Mouse (Mus musculus) erythroblast, adult 5-6 weeks (primary cell): ENCODE results near the gene Bmpr1a. TPM values are rescaled to one million over a fixed set of nuclear protein-coding genes. Genes with fewer than 3 reads are reported as not detected.
"Not testable (repeated sequence)": the region's sequence is repeated elsewhere in the genome, so short reads cannot be mapped to it uniquely, and the experiment has no call there.

ENCODE experiments used
- ATAC-seq: replicated peaks from 2 replicates; pipeline ENCODE4 v1.8.0; 2016; ENCODE audit warnings: moderate number of reproducible peaks, mild to moderate bottlenecking, moderate TSS enrichment, inconsistent platforms; ENCODE audit not compliant: poor library complexity, low FRiP score, severe bottlenecking
- total RNA-seq, 2 experiments: library from RNA; stranded (forward) in 1 of 2; stranded (reverse) in 1 of 2; fragments of 150-400 nt in 1 of 2; fragments of 200-764, 138-1000 nt in 1 of 2; gene quantifications; 2 replicates each; pipeline versions ENCODE4 v1.2.3 to v1.2.4; 2015 to 2017; ENCODE audit warnings: low replicate concordance in 2 of 2

Gene Bmpr1a
- total RNA-seq, 2 experiments from 2014 or later = 0.77 to 1.2 TPM

- ATAC-seq = not testable (repeated sequence)
These were observed 138.6 kb downstream of the Bmpr1a start for GRCm38 (mm10) chr14:34364254-34365146.

GRCm38 (mm10) chr14:34363490-34364253, 139.5 kb downstream of the Bmpr1a start:
- no peak for ATAC-seq

- no peak for ATAC-seq
These were observed 140.3 kb downstream of the Bmpr1a start for GRCm38 (mm10) chr14:34362726-34363445.

- ATAC-seq = no peak
These were observed 141.0 kb downstream of the Bmpr1a start for GRCm38 (mm10) chr14:34362135-34362534.

Other genes starting within 250 kb of the Bmpr1a start
- gene Shld2, start 192.8 kb downstream of the Bmpr1a start, total RNA-seq (2015; ENCODE audit: low replicate concordance) = 3.8 and 5.2 TPM in 2 replicates
- 1.4 and 3.3 TPM in 2 replicates for gene Shld2, start 192.8 kb downstream of the Bmpr1a start, total RNA-seq (2017; ENCODE audit: low replicate concordance)
- 35.7 and 65.6 TPM in 2 replicates for gene Glud1, start 192.6 kb downstream of the Bmpr1a start, total RNA-seq (2015; ENCODE audit: low replicate concordance)
- 24.5 and 55.2 TPM in 2 replicates for gene Glud1, start 192.6 kb downstream of the Bmpr1a start, total RNA-seq (2017; ENCODE audit: low replicate concordance)
- not detected in 2 replicates for gene Fam25c, start 147.9 kb downstream of the Bmpr1a start, total RNA-seq (2015; ENCODE audit: low replicate concordance)
- gene Fam25c, start 147.9 kb downstream of the Bmpr1a start, total RNA-seq (2017; ENCODE audit: low replicate concordance) = not detected in 2 replicates
- gene Sncg, start 128.6 kb downstream of the Bmpr1a start, total RNA-seq (2015; ENCODE audit: low replicate concordance) = not detected in 2 replicates
- gene Sncg, start 128.6 kb downstream of the Bmpr1a start, total RNA-seq (2017; ENCODE audit: low replicate concordance) = not detected in 2 replicates
- gene Mmrn2, start 127.9 kb downstream of the Bmpr1a start, total RNA-seq (2015; ENCODE audit: low replicate concordance) = not detected in 2 replicates
- gene Mmrn2, start 127.9 kb downstream of the Bmpr1a start, total RNA-seq (2017; ENCODE audit: low replicate concordance) = not detected in 2 replicates
- gene 9230112D13Rik, start 19.5 kb upstream of the Bmpr1a start, total RNA-seq (2015; ENCODE audit: low replicate concordance) = not detected in 2 replicates
- gene 9230112D13Rik, start 19.5 kb upstream of the Bmpr1a start, total RNA-seq (2017; ENCODE audit: low replicate concordance) = not detected in 2 replicates
- gene Ldb3, start 85.3 kb upstream of the Bmpr1a start, total RNA-seq (2015; ENCODE audit: low replicate concordance) = not detected in 2 replicates
- gene Ldb3, start 85.3 kb upstream of the Bmpr1a start, total RNA-seq (2017; ENCODE audit: low replicate concordance) = not detected in 2 replicates
- gene Opn4, start 96.8 kb upstream of the Bmpr1a start, total RNA-seq (2015; ENCODE audit: low replicate concordance) = not detected in 2 replicates
- gene Opn4, start 96.8 kb upstream of the Bmpr1a start, total RNA-seq (2017; ENCODE audit: low replicate concordance) = not detected in 2 replicates
- 144 and 152 TPM in 2 replicates for gene Wapl, start 170.6 kb upstream of the Bmpr1a start, total RNA-seq (2015; ENCODE audit: low replicate concordance)
- 291 and 438 TPM in 2 replicates for gene Wapl, start 170.6 kb upstream of the Bmpr1a start, total RNA-seq (2017; ENCODE audit: low replicate concordance)